Mouse (Mus musculus) liver, embryonic 14.5 days (tissue): Measurements from ENCODE around the gene Gm10974.

Source experiments
- CTCF ChIP-seq: IDR thresholded peaks from 2 replicates; pipeline ENCODE4 v1.5.1; 2016; ENCODE audit warnings: antibody characterized with exemption, low read depth, control low read depth
- EP300 ChIP-seq: IDR thresholded peaks from 2 replicates; pipeline ENCODE4 v1.6.1; 2016; ENCODE audit warnings: antibody characterized with exemption, low read depth

DNA sequence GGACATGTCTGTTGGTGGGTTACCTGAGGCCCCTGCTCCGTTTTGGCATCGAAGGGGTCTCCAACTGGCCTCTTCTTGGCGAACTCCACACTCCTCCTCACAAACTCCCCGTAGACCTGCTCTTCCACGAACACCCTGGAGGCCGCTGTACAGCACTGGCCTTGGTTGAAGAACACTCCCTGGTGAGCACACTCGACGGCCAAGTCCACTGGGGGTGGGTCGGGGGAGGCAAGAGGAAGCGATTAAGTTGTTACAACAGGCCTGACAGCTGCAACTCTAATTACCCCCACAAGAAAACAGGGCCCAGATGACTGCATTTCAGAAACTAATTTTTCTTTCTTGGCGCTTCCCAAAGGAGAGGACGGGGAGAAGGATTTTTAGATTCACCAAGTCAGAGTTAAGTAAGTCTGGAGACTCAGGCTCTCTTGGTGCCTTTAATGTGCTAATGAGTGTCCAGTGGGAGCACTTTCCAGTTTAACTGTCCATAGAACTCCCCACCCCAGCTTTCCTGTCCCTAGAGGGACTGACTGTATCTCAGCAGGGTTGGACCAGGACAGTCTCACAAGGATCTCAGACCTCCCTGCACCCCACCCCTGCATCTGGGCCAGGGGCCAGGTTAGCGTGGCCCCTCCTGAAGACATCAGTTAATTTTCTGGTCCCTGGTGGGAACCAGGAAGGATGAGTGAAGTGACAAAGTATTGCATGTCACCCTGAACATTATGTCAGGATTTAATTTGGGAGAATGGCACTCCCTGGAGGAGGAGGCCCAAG is 40.4 kb downstream of the Gm10974 start:
- no peak for TF ChIP-seq CTCF
- TF ChIP-seq EP300 = no peak
